Mouse (Mus musculus) gastrocnemius, postnatal 25 days (tissue): ENCODE data around the gene Ercc6l2. TPM values are rescaled to one million over a fixed set of nuclear protein-coding genes. Genes with fewer than 3 reads are reported as not detected.

Source experiments
- DNase-seq: peaks from one replicate; pipeline ENCODE4 v3.0.0; 2022
- total RNA-seq, 2 experiments: library from RNA; stranded (reverse); gene quantifications; 1 replicate in 1 of 2; 2 replicates in 1 of 2; pipeline ENCODE4 v1.2.3; 2021

Ercc6l2 gene
- total RNA-seq, 2 experiments from 2014 or later = 12.1 to 14.5 TPM

- no peak for DNase-seq
Measured at GRCm38 (mm10) chr13:63930525-63930924, 115.5 kb downstream of the Ercc6l2 start.

GRCm38 (mm10) chr13:63936369-63936768 lies 121.3 kb downstream of the Ercc6l2 start:
- no peak for DNase-seq

- DNase-seq = no peak
Measured at GRCm38 (mm10) chr13:63940257-63940656, 125.2 kb downstream of the Ercc6l2 start.

GRCm38 (mm10) chr13:63941170-63941569 lies 126.1 kb downstream of the Ercc6l2 start:
- no peak for DNase-seq

GRCm38 (mm10) chr13:63943605-63944004 lies 128.6 kb downstream of the Ercc6l2 start:
- no peak for DNase-seq

GRCm38 (mm10) chr13:63944344-63945021 lies 129.4 kb downstream of the Ercc6l2 start:
- no peak for DNase-seq

Other genes starting within 250 kb of the Ercc6l2 start
- 10 to 100 TPM in 1 of 2 experiments, 1 to 10 TPM in 1; 9.9 to 11.2 TPM for gene Ptch1, start 241.6 kb upstream of the Ercc6l2 start, total RNA-seq